Mouse (Mus musculus): ENCODE measurements around the gene Hoxa3. TPM values are rescaled to one million over a fixed set of nuclear protein-coding genes. Genes with fewer than 3 reads are reported as not detected.

Gene Hoxa3
- total and polyA plus RNA-seq, 3 experiments, result 0.08 to 0.38 (median 0.34) TPM

DNA sequence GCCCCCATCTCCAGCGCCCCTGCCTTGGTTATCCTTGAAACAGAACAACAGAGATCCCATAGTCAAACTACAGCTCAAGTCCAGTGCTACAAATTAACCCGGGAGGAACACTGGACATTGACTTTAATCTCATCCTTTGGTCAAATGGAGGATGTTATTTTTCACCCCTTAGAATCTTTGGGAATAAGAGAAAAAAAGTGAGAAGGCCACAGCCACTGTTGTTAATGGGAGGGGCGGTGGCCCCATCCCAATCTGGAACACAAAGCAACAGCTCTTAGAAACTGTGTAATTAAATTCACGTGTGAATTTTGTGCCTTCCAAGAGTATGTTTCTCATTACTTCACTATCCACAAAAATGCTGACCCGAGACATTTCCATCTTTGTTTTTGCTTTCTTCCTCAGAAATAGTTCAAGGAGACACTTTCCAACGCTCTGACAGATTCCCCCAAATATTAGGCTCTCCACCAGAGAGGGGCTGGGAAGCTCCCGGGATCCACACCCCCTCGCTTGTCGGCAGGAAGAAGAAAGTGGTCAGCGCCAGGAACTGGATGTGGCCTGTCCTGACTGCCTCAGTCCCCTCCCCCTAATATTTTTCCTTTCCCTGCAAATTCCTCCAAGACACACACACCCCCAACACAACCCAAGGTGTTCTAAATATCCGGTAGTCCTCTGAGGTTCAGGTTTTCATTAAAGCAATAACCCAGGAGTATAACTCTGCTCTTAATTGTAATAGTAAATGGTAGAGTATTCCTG is 14.5 kb upstream of the Hoxa3 start:
- DNase-seq (ENCODE audit: extremely low read depth), result no peak
- dilution Hi-C loops (cut with MboI; ENCODE audit: extremely low pct_ligation_motif_present, extremely low pct_unique_long_range_greater_than_20kb, low sequenced_read_pairs), result no loop called here
- H3K27me3 ChIP-seq (replicated peaks), result no peaks in the 10 kb centered on the region
- H3K4me2 ChIP-seq (ENCODE audit: insufficient read depth, low read depth, poor library complexity, severe bottlenecking), result no peak overlapping the region
- no peaks in the 10 kb centered on the region for H3K79me2 ChIP-seq (replicated peaks; ENCODE audit: control insufficient read depth, extremely low read depth, insufficient read depth, poor library complexity, severe bottlenecking)
- peaks cover 9 to 42% of the 10 kb centered on the region in 2 experiments for H3K36me3 ChIP-seq (replicated peaks in 1 of 2; ENCODE audit: control insufficient read depth in 1 of 2, insufficient read depth in 1 of 2, low read length in 1 of 2)
- no peaks in the 10 kb centered on the region for H3K4me1 ChIP-seq (ENCODE audit: control insufficient read depth in 1 of 2, insufficient read depth in 2 of 2)
- H3K4me3 ChIP-seq (replicated peaks in 1 of 3; ENCODE audit: low read depth in 2 of 3, low read length in 2 of 3, poor library complexity in 1 of 3), result no peak overlapping the region
- TF ChIP-seq E2F4 (IDR thresholded peaks at IDR 0.05; ENCODE audit: insufficient replicate concordance, low read depth, low read length) (no peak), JUN (IDR thresholded peaks at IDR 0.05; ENCODE audit: insufficient read depth, low read depth, low read length) (no peak), ZNF384 (IDR thresholded peaks at IDR 0.05; ENCODE audit: low read depth, low read length) (no peak)
- no peak overlapping the region for H3K9ac ChIP-seq (ENCODE audit: insufficient read depth, low read depth)
- in situ Hi-C loops (cut with MboI; ENCODE audit: low pct_ligation_motif_present, low pct_unique_long_range_greater_than_20kb, low sequenced_read_pairs), result loop anchor here (10.0 kb wide), 2 partner anchors 643 to 1013 kb away; no protein-coding TSS in a partner anchor
- H3K27ac ChIP-seq (ENCODE audit: insufficient read depth, low read depth), result no peak overlapping the region
- peaks cover 32% of the 10 kb centered on the region for H3K9me3 ChIP-seq (replicated peaks; ENCODE audit: low read length)

DNA sequence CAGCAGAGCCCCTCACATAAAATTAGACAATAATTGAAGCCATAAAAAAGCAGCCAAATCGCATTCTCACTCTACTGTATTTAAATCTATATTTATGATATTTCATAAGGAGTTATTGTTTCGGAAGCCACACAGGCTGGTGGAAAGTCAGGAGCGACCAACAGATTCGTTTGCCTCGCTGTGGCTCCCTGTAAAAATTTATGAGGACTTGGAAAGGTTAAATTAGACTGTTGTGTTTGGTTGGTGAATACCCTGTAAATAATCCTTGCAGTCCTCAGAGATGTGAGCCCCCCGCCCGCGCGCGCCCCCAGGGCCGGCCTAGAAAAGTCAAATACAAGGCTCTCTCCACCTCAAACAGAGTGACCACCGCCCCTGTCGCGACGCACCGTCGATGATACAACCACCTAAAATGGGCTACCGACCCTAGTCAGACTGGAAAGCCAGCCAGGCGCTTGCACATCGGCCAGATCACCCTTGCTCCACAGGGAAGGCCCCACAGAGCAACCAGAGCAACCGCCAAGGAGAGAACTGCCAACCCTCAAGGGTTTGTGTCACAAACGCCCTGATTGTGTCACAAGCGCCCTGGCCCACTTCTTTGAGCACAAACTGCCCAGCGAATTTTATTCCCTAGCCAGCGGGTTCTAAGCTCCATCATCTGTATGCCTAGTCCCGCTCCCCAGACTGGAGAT is 13.6 kb upstream of the Hoxa3 start:
- no peak for TF ChIP-seq ZNF384 (IDR thresholded peaks at IDR 0.05; ENCODE audit: low read depth, low read length)
- no peak for TF ChIP-seq TCF12 (IDR thresholded peaks at IDR 0.05; ENCODE audit: low read depth, low read length)
- no peak for TF ChIP-seq NELFE (IDR thresholded peaks at IDR 0.05; ENCODE audit: low read depth, low read length)
- no peak for TF ChIP-seq TBP (conservative IDR thresholded peaks at IDR 0.05; ENCODE audit: low read depth, low read length)
- TF ChIP-seq ZC3H11A (IDR thresholded peaks at IDR 0.05; ENCODE audit: low read depth, low read length), result no peak
- no peak for TF ChIP-seq CTCF (conservative IDR thresholded peaks at IDR 0.05 in 1 of 2, IDR thresholded peaks at IDR 0.05 in 1 of 2; ENCODE audit: low read depth in 2 of 2, low read length in 2 of 2)
- no peak for TF ChIP-seq JUND (conservative IDR thresholded peaks at IDR 0.05; ENCODE audit: low read depth, low read length)
- no peak for TF ChIP-seq USF1 (IDR thresholded peaks at IDR 0.05; ENCODE audit: low read depth, low read length)
- no peak for TF ChIP-seq ETS1 (conservative IDR thresholded peaks at IDR 0.05; ENCODE audit: low read depth, low read length)
- TF ChIP-seq UBTF (IDR thresholded peaks at IDR 0.05; ENCODE audit: low read depth, low read length), result no peak
- TF ChIP-seq IRF4 (IDR thresholded peaks at IDR 0.05; ENCODE audit: low read depth, low read length), result no peak
- dilution Hi-C loops (cut with MboI; ENCODE audit: extremely low pct_ligation_motif_present, extremely low pct_unique_long_range_greater_than_20kb, low sequenced_read_pairs), result no loop called here

More for the DNA sequence above, 13.6 kb upstream of the Hoxa3 start:
- H3K4me1 ChIP-seq (ENCODE audit: control insufficient read depth in 1 of 2, insufficient read depth in 2 of 2), result peaks cover 0 to 6% of the 10 kb centered on the region in 2 experiments; a peak in 2 of 4 replicates
- peaks cover 5 to 32% of the 10 kb centered on the region in 2 experiments for H3K36me3 ChIP-seq (replicated peaks in 1 of 2; ENCODE audit: control insufficient read depth in 1 of 2, insufficient read depth in 1 of 2, low read length in 1 of 2)
- no peaks in the 10 kb centered on the region for H3K27me3 ChIP-seq (replicated peaks)
- H3K27ac ChIP-seq (ENCODE audit: insufficient read depth, low read depth), result no peak overlapping the region
- H3K4me3 ChIP-seq (replicated peaks in 1 of 3; ENCODE audit: low read depth in 2 of 3, low read length in 2 of 3, poor library complexity in 1 of 3), result no peak overlapping the region
- no peak overlapping the region for H3K4me2 ChIP-seq (ENCODE audit: insufficient read depth, low read depth, poor library complexity, severe bottlenecking)
- H3K9me3 ChIP-seq (replicated peaks; ENCODE audit: low read length), result peaks cover 25% of the 10 kb centered on the region
- no peak for DNase-seq (ENCODE audit: extremely low read depth)
- in situ Hi-C loops (cut with MboI; ENCODE audit: low pct_ligation_motif_present, low pct_unique_long_range_greater_than_20kb, low sequenced_read_pairs), result loop anchor here (10.0 kb wide), 2 partner anchors 642 to 1012 kb away; no protein-coding TSS in a partner anchor
- no peak overlapping the region for H3K9ac ChIP-seq (ENCODE audit: insufficient read depth, low read depth)
- H3K79me2 ChIP-seq (replicated peaks; ENCODE audit: control insufficient read depth, extremely low read depth, insufficient read depth, poor library complexity, severe bottlenecking), result no peaks in the 10 kb centered on the region

Data from CH12.LX (cell line).